Mouse (Mus musculus) kidney, postnatal 14 days (tissue): ENCODE results near the gene Pdhb.

Experiments used
- DNase-seq: peaks from one replicate; pipeline ENCODE4 v3.0.0; 2022; ENCODE audit warnings: mixed read lengths

Gene Pdhb

DNA sequence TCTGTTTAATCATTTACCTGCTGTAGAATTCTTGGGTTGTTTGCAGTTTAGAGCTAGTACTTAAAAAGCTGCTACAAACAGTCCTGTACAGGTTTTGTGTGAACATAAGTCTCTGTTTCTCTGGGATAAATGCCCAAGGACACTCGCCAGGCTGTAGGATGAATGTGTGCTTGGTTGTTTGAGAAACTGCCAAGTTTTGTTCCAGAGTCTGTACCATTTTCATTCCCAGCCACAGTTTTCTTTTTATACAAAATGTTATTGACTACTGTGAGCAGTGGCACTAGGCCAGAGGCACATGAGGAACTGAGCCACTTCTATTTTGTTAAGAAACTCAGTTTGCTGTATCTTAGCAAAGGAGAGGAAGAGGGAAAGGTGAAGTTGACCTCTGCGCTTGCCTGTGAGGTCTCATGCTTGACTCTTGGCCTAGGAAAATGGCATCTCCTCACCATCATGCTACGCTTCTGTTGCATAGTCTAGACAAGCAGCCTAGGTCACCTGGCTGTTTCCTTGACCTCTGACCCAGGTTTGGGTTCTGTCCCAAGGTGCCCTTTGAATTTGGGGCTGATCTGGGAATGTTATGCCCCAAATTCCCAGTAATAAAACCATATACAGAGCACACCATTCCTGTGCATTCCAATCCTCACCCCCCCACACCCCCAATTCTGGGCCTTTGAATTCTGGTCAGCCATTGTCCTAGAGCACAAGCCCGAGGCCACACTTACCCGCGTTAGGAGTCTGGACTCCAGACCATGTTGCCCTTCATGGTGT, 13.6 kb upstream of the Pdhb start:
- peak; percentile 30 for DNase-seq

DNA sequence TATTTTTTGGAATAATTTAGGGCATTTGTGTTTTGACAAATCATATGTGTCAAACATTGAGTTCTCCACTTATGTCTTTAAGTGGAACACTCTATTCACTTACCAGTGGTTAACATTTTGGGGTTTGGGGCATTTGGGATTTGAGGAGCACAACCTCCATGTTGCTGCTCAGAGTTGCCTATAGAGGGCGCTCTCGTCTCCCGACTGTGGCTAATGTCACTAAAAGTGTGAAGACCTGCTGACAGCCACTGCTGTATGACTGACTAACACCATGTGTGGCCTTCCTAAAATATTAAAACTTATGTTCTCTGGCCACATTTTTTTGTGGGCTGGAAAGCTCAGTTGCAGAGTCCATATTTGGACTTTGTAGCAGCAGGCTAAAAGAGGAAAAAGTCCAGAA, 10.5 kb upstream of the Pdhb start:
- no peak for DNase-seq

DNA sequence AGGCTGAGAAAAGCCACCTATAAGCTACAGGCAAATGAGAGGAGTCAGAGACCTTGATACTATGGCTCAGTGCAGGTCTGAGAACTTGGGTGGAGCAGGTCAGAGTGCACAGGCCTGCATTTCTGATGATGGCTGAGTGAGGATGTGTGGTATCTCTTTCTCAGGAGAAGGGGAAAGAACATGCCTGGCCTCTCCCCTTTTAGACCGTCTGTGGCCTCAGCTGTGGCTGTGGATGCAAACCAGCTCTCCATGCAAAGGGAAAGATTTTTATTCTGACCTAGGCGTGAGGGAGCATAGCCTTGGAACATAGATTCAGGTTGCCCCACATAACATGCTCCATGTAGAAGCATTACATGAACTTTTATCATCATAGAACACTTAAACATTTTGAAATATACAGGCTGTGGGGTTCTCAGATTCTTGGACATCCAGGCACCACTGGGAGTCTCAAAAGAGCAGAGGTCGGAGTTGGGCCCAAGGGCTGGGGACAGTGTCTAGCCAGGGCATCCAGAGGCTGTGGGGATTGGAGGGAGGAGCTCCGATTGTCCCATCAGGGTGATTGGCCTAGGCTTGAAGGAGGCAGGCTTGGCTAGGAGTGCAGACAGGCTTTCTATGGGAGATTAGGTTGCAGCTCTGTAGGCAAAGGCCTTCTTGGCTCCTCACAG, 7.7 kb upstream of the Pdhb start:
- DNase-seq, result no peak

DNA sequence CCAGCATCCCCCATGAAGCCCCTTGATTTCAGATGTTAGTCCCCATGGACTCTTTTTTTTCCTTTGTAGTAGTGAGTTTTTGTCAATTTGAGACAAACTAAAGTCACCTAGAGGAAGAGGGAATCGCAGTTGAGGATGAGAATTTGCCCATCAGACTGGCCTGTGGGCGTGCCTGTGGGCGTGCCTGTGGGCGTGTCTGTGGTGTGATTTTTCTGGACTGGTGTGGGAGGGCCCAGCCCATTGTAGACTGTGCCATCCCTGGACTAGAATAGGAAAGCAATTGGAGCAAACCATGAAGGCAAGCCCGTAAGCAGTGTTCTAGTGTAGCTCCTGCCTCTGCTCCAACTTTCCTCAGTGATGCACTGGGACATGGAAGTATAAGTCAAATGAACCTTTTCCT, 3.4 kb upstream of the Pdhb start:
- DNase-seq, result no peak

DNA sequence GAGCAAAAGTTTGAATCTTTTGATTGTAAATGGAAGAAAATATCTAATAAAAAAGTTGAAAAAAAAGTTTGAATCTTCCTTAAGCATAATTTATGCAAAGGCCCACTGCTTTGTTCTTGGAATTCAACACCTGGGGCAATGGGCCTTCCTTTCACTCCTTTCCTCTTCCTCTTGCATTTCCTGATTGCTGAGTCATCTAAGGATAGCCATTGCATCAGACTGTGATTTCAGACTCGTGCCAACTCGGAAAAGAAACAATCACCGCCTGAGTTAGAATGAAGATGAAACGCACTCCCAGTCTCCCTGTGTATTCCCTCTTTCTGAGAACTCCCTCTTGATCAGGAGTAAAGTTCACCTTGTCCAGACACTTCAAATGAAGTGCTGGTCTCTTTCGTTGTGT, 1.8 kb upstream of the Pdhb start:
- DNase-seq, result no peak

DNA sequence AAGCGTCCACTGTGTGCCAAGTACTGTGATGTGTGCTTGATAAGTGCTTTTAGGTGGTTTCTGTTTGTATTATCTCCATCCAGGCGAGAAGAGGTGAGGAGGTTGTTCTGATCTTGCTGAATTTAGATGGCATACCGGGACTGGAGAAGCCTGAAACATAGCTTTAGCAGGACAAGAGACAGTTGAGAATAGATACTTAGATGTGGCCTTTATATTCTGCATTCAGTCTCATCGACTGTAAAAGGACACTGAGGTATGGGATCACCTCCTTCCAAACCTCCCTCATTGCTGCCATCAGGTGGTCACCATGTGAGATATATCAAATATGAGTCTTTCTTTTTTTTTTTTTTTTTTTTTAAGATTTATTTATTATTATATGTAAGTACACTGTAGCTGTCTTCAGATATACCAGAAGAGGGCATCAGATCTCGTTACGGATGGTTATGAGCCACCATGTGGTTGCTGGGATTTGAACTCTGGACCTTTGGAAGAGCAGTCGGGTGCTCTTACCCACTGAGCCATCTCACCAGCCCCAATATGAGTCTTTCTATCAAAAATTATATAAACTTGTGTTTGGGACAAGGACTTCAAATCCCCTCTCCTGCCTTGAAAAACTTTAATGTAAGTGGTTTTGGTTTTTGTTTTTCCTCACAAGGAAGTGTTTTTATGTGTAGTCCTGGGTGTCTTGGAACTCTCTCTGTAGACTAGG, 871 bp upstream of the Pdhb start:
- peak; percentile 43 for DNase-seq

DNA sequence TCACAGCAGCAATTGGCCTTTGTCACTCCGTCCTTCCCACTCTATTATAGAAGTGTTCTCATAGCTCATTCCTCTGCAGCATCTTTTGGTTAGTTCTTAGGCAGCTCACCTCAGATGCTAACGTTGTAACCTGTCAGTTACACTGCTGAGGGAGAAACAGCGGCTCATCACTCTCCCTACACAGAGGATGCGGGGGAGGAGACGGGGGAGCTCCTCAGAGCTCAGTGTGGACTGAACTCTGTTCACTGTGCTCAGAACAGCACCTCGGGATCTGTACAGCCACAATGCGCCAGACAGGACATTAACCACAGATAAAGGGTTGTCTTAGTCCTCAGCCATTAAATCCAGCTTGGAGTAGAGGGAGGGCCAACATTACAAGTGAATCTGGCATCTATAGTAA, 8.4 kb downstream of the Pdhb start:
- DNase-seq, result no peak

DNA sequence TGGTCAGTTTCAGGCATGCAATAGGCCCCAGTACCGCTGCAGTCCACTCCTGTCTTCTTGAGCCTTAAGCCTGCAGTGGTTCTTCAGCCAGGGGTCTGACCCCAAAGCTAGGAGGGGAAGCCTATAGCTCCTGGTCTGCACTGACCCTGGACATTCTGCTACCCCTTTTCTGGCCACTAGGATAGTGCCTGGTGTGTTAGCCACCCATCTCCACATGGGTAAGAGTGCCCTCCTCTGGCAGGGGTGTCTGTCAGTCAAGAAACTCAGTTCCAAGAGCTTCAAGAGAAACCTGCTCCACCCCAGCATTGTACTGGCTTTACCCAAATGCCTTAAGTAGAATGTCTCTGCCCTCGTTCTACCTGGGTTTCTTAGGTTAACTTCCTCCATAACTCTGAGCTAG, 11.0 kb downstream of the Pdhb start:
- peak; percentile 23 for DNase-seq

DNA sequence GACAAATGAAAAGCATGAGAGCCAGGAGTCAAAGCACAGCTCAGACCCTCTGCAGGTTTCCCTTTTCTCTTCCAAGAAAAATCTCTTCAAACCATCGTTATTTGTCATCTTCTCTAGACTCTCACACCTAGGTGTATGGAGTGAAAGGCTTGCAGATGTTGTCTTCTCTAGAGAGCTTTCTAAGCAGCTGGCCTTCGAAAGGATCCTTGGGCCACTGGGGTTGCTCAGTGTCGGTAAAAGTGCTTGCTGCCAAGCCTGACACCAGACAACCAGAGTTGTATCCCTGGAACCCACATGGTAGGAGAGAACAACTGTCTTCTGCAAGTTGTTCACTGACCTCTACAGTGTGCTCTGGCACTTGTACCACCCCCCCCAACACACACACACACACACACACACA, 13.7 kb downstream of the Pdhb start:
- DNase-seq, result no peak

DNA sequence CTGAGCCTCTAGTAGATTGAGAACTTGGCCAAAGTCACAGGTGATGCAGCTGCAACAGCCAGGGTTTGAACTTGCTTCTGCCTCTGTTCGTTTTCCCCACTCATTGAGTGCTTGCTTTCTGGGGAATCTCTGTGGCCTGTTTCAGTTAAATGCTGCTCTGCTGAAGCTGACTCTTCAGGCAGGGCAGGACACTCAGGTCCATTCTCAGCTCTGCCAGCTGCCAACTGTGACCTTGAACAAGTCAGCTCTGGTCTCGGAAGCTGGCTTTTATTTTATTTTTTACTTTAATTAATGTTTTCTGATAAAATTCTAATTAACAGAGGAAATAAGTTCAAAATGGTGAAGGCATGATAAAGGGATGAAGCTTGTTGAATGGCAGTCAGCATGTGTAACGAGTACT, 14.1 kb downstream of the Pdhb start:
- no peak for DNase-seq

DNA sequence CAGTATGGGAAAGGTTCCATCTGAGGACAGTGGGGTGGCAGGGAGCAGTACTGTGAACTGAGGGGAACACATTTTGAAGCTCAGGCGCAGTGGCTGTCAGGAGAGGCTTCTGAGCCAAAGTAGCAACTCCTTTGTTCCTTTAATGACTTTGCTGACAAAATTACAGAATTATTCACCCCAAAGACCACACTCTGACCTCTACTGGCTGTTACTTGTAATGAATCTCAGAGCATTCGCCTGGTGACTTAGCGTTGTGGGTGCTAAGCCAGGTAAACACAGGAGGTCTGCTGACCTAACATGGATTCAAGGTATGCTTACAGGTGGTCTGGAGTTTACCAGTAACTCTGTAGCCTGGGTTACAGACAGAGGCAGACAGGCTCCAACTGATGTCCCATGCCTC, 15.9 kb downstream of the Pdhb start:
- DNase-seq, result no peak

DNA sequence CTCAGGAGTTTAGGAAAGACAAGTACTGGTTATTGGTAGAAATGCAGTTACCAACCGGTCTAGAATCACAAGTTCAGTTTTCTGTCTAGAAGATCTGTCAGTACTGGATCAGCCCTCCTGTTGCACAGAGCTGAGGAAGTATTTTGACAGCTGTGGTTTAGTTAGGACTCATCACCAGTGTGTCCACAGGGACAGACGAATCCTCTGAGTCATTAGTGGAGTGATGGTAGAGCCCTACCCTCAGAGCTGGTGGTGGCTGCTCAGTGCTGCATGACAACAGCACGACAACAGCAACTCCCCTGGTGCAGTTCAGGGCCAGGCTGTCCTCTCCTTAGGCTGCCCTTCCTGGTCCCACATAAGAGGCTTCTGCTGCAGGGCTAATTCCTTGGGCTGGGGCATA, 18.8 kb downstream of the Pdhb start:
- DNase-seq, result no peak

DNA sequence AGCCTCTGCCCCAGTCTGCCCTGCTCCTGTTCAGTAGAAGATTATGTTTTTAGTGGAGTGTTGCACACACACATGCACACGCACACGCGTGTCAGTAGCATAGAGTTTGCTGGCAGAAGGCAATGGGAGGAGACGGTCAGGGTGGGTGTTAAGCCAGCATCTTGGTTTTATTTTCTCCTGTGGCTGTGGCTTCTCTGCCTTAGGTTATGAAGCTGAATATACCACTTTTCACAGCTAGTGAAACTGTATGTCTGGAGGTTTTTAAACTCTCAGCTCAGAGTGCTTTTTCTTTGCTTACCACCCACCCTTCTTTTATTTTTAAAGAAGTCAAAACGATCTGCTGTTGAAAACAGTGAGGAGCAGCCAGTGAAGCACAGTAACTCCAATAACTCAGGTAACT, 21.1 kb downstream of the Pdhb start:
- DNase-seq, result no peak

DNA sequence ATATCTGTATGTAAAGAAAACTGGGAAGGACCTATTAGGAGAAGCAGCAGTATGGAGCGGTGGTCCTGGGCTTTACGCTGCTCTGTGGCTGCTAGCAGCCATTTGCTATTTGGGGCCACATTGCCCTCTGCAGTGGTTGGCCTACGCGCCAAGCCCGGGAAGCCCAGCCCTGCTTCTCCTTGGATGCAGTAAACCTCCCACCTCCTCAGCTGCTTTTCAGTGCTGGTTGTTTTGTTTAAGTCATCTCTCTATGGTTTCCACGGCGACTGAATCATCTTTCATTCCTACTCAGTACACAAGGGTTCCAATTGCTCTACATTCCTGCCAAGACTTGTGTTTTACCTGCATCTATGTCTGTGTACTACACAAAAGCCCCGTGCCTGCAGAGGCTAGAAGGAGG, 24.0 kb downstream of the Pdhb start:
- no peak for DNase-seq

DNA sequence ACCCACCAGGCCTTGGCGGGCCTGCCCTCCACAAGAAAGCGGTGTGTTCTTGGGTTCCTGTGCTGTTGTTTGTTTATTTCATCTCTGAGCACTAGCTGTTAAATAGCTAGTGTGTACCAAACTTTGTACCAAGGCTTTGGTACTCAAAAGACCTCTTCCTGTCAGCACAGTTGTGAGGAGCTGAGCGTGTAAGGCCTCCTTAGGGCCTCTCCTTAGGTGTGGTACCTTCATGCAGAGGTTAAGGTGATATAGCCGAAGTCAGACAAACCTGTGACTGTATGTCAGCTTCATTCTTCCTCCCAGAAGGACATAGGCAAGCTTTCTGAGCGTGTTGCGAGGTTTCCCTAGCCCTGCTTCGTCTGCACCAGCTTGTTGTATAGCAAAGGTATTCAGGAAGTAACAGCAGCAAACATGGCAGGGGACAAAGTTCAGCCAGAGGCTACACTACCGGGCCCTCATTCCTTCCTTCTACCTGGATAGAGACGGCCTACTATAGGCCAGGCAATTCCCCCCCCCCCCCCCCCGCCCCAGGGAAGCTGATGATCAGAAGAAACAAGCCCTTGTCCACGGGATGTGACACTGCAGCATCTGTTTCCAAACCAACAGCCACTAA, 26.1 kb downstream of the Pdhb start:
- DNase-seq, result no peak

DNA sequence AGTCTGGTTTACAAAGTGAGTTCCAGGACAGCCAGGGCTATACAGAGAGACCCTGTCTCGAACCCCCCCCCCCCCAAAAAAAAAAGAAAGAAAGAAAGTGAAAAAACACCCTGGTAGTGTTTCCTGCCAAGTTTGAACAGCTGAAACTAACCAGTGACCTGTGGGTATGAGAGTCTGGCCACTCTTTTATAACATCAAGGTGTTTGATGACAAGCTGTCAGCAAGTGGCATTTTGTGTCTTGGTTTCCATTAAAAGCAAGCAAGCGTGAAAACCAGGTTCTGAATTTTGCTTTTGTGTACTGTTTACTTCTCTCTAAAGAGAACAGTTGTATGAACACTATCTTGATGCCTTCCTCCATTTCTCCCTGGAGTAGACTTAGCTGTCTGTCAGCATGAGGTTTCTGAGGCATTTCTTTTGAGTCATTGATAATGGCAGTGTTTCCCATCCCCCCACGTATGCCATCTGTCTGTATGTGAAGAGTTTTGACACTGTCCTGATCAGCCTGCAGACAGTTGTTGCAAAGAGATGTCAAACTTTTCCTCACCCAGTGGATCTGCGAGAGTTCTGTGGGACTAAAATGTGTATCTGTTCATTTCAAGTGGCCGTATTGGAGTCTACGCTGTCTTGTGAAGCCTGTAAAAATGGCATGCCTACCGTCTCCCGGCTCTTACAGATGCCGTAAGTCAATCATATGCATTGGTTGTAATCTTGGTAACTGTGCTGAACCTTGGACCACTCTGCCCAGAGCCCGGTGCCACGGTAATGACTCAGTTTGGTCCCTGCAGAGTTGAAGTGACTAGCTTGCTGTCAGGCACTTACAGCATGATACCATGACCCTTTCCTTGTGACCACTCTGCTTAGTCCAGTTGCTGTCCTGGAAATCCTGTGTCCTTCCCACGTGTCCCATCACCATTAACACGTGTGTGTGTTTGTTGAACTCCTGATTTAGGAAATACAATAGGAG, 26.9 kb downstream of the Pdhb start:
- no peak for DNase-seq

DNA sequence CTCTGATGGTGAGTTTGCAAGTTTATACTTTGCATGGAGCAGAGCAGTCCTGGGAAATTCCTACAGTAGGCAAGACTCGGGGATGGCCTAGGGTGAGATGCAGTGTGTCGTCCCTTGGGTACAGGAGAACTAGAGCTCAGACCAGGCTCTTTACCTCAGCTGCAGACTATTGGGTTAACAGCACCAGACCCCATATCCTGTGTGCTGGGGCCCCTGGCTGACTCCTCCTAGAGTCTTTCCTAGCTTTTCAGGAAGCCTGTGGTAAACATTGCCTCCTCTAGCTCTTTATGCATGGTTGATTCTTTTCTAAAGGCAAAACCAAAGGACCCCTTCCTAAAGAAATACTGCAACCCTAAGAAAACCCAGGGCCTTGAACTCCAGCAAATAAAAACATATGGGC, 31.7 kb downstream of the Pdhb start:
- DNase-seq, result no peak

DNA sequence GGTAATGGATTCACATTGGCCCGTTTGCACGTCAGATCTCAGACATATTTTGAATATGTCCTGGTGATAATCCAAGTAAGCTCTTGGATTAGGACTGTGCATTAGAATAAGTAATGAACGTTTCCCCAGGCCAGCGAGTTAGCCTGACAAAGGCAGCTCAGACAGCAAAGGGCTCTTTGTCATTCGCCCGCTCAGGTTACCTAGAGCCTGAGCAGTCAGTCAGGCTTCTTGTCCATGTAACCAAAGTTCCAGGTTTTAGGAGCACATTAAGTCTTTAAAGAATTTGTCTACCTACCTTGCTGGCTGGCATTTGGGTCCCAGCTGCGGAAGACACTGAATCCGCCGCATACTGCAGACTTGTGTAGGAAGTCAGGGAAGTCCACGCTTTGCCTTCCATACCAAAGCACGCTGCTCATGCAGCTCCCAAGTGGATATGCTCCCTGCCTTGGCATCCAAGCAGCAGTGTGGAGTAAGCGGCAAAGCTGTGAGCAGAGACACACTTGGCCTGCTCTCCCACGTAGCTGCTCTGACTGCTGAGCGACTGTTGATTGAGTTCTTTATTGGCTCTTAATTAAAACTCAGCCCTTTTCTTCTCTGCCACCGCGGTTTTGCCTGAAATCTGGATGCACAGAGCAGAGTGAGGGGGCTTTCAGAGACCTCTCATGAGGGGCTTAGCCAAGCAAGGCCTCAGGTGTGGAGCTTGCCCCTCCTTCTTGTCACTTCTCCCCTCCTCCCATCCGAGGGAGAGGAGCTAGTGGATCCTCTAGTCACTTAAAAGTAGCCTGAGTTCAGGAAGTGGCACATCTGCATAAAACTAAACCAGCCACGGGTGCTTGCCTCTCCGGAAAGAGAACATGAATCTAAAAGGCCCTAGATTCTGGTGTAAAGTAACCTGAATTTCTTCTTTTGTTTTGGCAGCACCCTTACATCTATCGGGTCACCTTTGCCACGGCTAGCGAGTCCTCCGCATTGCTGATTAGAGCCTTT, 32.8 kb downstream of the Pdhb start:
- DNase-seq, result no peak

DNA sequence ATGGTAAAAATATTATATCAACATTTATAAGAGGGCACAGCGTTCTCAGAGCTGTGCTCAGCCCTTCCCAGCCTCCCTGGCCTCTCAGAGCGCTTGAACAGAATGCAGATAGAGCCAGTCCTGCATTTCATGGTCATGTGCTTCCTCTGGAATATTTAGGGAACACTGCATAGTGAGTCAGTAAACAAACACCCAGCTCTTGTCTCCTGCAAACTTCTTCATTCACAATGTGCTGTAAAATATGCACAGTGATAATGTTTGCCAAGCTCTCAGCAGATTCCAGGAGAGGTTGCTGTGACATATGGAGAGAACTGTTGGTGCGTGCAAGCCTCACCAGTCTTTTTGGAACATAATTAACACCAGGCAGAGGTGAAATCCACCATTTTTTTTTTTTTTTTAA, 37.7 kb downstream of the Pdhb start:
- DNase-seq, result no peak

DNA sequence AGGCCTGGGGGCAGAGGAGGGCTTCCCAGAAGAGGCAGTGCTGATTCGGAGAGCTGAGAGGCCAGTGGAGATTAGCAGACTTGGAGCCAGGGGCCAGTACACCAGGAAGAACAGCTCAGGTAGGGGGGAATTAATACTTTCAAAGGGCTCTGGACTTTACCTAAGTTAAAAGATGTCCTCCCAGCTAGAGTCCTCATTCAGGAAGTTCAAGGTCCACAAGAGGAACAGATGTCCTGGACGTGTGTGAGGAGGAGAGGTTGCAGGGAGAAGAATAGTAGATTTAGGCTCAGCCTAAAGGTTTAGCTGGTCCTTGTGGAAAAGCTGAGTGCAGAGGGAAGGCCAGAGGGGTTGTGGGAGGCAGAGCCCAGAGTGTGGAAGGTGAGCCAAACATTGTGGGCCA, 38.6 kb downstream of the Pdhb start:
- DNase-seq, result no peak

DNA sequence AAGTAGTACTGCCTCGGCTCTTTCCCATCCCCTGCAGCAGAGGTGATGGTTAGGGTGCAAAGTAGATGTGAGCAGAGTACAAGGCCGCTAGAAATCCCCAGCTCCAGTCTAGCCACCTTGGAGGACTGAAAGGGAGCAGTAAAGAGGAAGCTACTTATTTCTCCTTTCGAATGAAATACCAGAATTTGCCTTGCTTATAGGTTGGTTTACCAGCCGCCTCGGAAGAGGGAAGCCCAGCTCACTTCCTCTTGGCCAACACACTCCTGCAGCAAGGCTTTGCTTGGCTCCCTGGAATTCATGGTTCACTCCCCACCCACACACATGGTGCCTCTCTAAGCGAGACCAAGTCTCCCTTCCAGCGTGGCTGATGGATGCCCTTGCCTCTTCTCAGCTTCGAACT, 40.0 kb downstream of the Pdhb start:
- DNase-seq, result no peak
